Mouse (Mus musculus): ENCODE results near the gene Dnajb6.
A peak's percentile ranks its signal among the peaks of the same experiment; 100 is the strongest.
"Not testable (repeated sequence)": the region's sequence is repeated elsewhere in the genome, so short reads cannot be mapped to it uniquely, and the experiment has no call there.

Dnajb6 gene

GRCm38 (mm10) chr5:29735557-29736061 is at the start of gene Dnajb6, which contains the start of gene Gm5129:
Gene Dnajb6, plus strand, starts transcription at chr5:29735688.
Gene Gm5129, minus strand, starts transcription at chr5:29735936.
- peak; percentile 95 to 98 for DNase-seq (ENCODE audit: low spot score in 2 of 2)

- DNase-seq (ENCODE audit: low spot score in 2 of 2): peak; percentile 16 to 52
Observed at GRCm38 (mm10) chr5:29687671-29688070, 47.8 kb upstream of the Dnajb6 start.

- no peak for DNase-seq (ENCODE audit: low spot score in 2 of 2)
Observed at GRCm38 (mm10) chr5:29688352-29688751, 47.1 kb upstream of the Dnajb6 start.

- no peak for DNase-seq (ENCODE audit: low spot score in 2 of 2)
Observed at GRCm38 (mm10) chr5:29698493-29698892, 37.0 kb upstream of the Dnajb6 start.

GRCm38 (mm10) chr5:29699520-29700202 is 35.8 kb upstream of the Dnajb6 start:
- DNase-seq (ENCODE audit: low spot score in 2 of 2): no peak

- DNase-seq (ENCODE audit: low spot score in 2 of 2): no peak
Observed at GRCm38 (mm10) chr5:29707241-29707640, 28.2 kb upstream of the Dnajb6 start.

GRCm38 (mm10) chr5:29708258-29708657 is 27.2 kb upstream of the Dnajb6 start:
- DNase-seq (ENCODE audit: low spot score in 2 of 2): no peak

GRCm38 (mm10) chr5:29711631-29712030 is 23.9 kb upstream of the Dnajb6 start:
- no peak for DNase-seq (ENCODE audit: low spot score in 2 of 2)

- DNase-seq (ENCODE audit: low spot score in 2 of 2): no peak
Observed at GRCm38 (mm10) chr5:29712906-29713305, 22.6 kb upstream of the Dnajb6 start.

GRCm38 (mm10) chr5:29721159-29721558 is 14.3 kb upstream of the Dnajb6 start:
- DNase-seq (ENCODE audit: low spot score in 2 of 2): no peak

- no peak for DNase-seq (ENCODE audit: low spot score in 2 of 2)
Observed at GRCm38 (mm10) chr5:29725369-29725768, 10.1 kb upstream of the Dnajb6 start.

GRCm38 (mm10) chr5:29726070-29726469 is 9.4 kb upstream of the Dnajb6 start:
- DNase-seq (ENCODE audit: low spot score in 2 of 2): not testable (repeated sequence)

GRCm38 (mm10) chr5:29734831-29735510 is 517 bp upstream of the Dnajb6 start:
- DNase-seq (ENCODE audit: low spot score in 2 of 2): no peak

- peak; percentile 49 to 59 for DNase-seq (ENCODE audit: low spot score in 2 of 2)
Observed at GRCm38 (mm10) chr5:29736073-29736900, 799 bp downstream of the Dnajb6 start.

- DNase-seq (ENCODE audit: low spot score in 2 of 2): no peak
Observed at GRCm38 (mm10) chr5:29736942-29737341, 1.5 kb downstream of the Dnajb6 start.

GRCm38 (mm10) chr5:29737471-29737870 is 2.0 kb downstream of the Dnajb6 start:
- no peak for DNase-seq (ENCODE audit: low spot score in 2 of 2)

GRCm38 (mm10) chr5:29738076-29738475 is 2.6 kb downstream of the Dnajb6 start:
- DNase-seq (ENCODE audit: low spot score in 2 of 2): no peak

- no peak for DNase-seq (ENCODE audit: low spot score in 2 of 2)
Observed at GRCm38 (mm10) chr5:29740651-29741050, 5.2 kb downstream of the Dnajb6 start.

- no peak for DNase-seq (ENCODE audit: low spot score in 2 of 2)
Observed at GRCm38 (mm10) chr5:29741093-29741492, 5.6 kb downstream of the Dnajb6 start.

GRCm38 (mm10) chr5:29747661-29748060 is 12.2 kb downstream of the Dnajb6 start:
- no peak for DNase-seq (ENCODE audit: low spot score in 2 of 2)

- no peak for DNase-seq (ENCODE audit: low spot score in 2 of 2)
Observed at GRCm38 (mm10) chr5:29751306-29751705, 15.8 kb downstream of the Dnajb6 start.

GRCm38 (mm10) chr5:29752894-29753293 is 17.4 kb downstream of the Dnajb6 start:
- no peak for DNase-seq (ENCODE audit: low spot score in 2 of 2)
